Mouse (Mus musculus) right cerebral cortex, postnatal 36 days (tissue): ENCODE results near the gene L3mbtl3.

Experiments used
- DNase-seq, 2 experiments: peaks; one replicate each; pipeline ENCODE4 v3.0.0; 2022; ENCODE audit warnings: low spot score in 2 of 2, mixed read lengths in 1 of 2

The L3mbtl3 gene

GRCm38 (mm10) chr10:26243203-26243602 is 132.6 kb downstream of the L3mbtl3 start:
- DNase-seq: peak in 1 of 2 experiments; percentile 6

- DNase-seq: no peak
Measured at GRCm38 (mm10) chr10:26239090-26239489, 136.7 kb downstream of the L3mbtl3 start.

- no peak for DNase-seq
Measured at GRCm38 (mm10) chr10:26238559-26238958, 137.2 kb downstream of the L3mbtl3 start.

GRCm38 (mm10) chr10:26232071-26232653 is 143.6 kb downstream of the L3mbtl3 start:
- no peak for DNase-seq

GRCm38 (mm10) chr10:26229488-26229887 is 146.3 kb downstream of the L3mbtl3 start, which contains the start of gene Samd3:
Gene Samd3, plus strand, starts transcription at chr10:26229707.
- DNase-seq: no peak

- DNase-seq: no peak
Measured at GRCm38 (mm10) chr10:26228187-26228586, 147.6 kb downstream of the L3mbtl3 start.

GRCm38 (mm10) chr10:26226734-26227133 is 149.0 kb downstream of the L3mbtl3 start:
- no peak for DNase-seq

GRCm38 (mm10) chr10:26226241-26226640 is 149.5 kb downstream of the L3mbtl3 start:
- DNase-seq: no peak
